Comparison of ENCODE assay signal across 19 mouse cellular contexts in the genomic region with DNA sequence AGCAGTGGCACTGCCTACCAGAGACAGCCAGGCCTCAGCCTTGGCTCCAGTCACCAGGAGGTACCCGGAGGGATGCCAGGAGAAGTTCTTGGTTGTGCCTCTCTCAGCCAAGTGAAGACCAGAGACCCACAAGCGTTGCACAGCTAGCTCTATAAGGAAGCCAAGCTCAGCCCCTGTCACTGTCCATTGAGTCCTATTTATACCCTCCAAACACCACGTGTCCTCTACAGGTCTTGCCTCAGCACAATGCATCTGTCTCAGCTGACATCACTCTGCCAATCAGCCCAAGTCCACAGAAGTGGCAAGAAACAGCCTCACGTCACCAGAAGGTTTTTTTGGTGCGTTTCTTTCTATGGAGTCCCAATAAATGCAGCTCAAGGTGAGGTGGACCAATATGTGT. TPM values are rescaled to one million over a fixed set of nuclear protein-coding genes. Genes with fewer than 3 reads are reported as not detected.
DNase-seq lines count a peak whose midpoint lies in the region; TF ChIP-seq lines count a peak whose summit lies in the region.
"Had no signal": no experiment of that assay in that cellular context is flagged by ENCODE, and none has a peak within 500 bp of the region (broad histone marks: within the 10 kb centered on the region; RNA-seq: fewer than 3 reads in every experiment).

No protein-coding gene starts in this region.

- H3K79me2 ChIP-seq in myocyte (ENCODE audit: control insufficient read depth, insufficient read depth) = no peaks in the 10 kb centered on the region

- TF ChIP-seq POLR2A in myocyte (IDR thresholded peaks at IDR 0.05; ENCODE audit: insufficient read length, low read depth) = no peak

- no peaks in the 10 kb centered on the region for H3K27me3 ChIP-seq in myocyte (ENCODE audit: control insufficient read depth, insufficient read depth, insufficient read length)
- H3K27me3 ChIP-seq: CH12.LX, Patski had no signal

- peak; percentile 76 for DNase-seq in heart, adult 11 months
- DNase-seq in heart, postnatal 4 days = no peak
- no peak for DNase-seq in urinary bladder, postnatal 36 days (ENCODE audit: low spot score in 2 of 2)
- DNase-seq: adrenal gland, adult 2 months; adrenal gland, adult 8-10 months; adrenal gland, postnatal 10 days; adrenal gland, postnatal 14 days; adrenal gland, postnatal 25 days; adrenal gland, postnatal 36 days; cerebellum, adult 11 months; cerebellum, adult 11-12 months; cerebellum, adult 18-20 months had no signal

- no peak overlapping the region for H3ac ChIP-seq in myocyte (ENCODE audit: control insufficient read depth, insufficient read length)

- peak overlapping the region; percentile 39 for H3K4me2 ChIP-seq in myocyte (ENCODE audit: low read depth)

- H3K4me3 ChIP-seq in myocyte = no peak overlapping the region

- H3K36me3 ChIP-seq in myocyte (ENCODE audit: control insufficient read depth, insufficient read depth) = no peaks in the 10 kb centered on the region
- H3K36me3 ChIP-seq: G1E had no signal

TF ChIP-seq in myocyte, 11 proteins besides CTCF, POLR2A, EP300 and RAD21:
- peak in 2 of 3 experiments; percentile 29 to 34 for TF ChIP-seq MYOD1 (IDR thresholded peaks at IDR 0.05; ENCODE audit: control insufficient read depth in 1 of 3, insufficient read length in 2 of 3, low read depth in 2 of 3)
- no peak for TF ChIP-seq TCF12 (IDR thresholded peaks at IDR 0.05; ENCODE audit: insufficient read depth, poor library complexity, severe bottlenecking)
- TF ChIP-seq MAX (IDR thresholded peaks at IDR 0.05; ENCODE audit: low read depth) = no peak
- TF ChIP-seq USF1 (IDR thresholded peaks at IDR 0.05; ENCODE audit: low read depth) = peak; percentile 62
TF ChIP-seq in myocyte: peak in this region for 2.

RNA-seq across cellular contexts. Expression of gene Tmem252, which starts 26.9 kb away (rescaled TPM):
- under 1 TPM; 0.14 to 0.20 TPM for total RNA-seq in heart, postnatal 4 days (2021)
- polyA plus RNA-seq in myocyte (2012; fragmentation: generic; extraction: Trizol) = 2.7 TPM
- total RNA-seq: CH12.LX, MEL had no signal
- polyA plus RNA-seq: activated CD4-positive, CD25-positive, alpha-beta regulatory T cell, adult 4 months; CD4-positive, CD25-positive, alpha-beta regulatory T cell, adult 4 months; G1E had no signal
